Mouse (Mus musculus) urinary bladder, postnatal 10 days (tissue): ENCODE results near the gene Prg4.

Source experiments
- DNase-seq: peaks from one replicate; pipeline ENCODE4 v3.0.0; 2022; ENCODE audit warnings: low spot score

Prg4 gene

DNA sequence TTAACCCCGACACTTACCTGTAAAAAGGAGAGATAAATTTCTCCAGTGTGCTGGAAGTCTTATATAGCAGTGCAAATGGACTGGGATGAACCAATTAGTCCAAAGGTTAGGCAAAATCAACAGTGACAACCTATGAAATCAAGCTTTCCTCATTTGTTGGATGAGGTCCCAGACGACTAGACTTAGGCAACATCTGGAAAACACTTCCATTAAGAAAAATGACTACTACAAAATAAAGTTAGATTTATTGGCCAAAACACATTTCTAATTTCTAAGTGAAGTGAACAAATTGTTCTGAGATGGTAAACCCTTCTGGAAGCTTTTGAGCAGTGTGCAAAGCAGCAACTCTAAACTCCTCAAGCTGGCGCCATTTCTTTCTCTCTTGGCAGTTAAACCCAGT lies at the start of gene Prg4:
TSS of gene Prg4 (minus strand) at position 34 of the 400 bp plus-strand sequence.
- DNase-seq, result no peak

DNA sequence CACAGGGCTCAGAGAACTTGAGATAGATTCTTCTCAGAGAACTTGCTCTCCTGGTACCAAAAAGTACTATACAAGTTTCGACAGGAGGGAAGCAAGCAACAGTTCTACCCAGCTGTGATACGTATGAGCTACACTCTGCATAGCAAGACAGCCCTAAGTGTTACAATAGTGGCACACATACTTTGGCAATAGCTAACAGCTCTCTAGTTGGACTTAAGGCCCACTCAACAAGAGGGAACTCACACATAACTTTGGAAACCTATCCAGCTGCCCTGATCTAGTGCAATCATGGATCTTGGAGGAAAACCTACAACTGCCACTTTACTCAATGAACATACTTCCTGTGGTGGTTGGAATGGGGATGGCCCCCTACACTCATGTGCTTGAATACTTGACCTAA lies 47.1 kb upstream of the Prg4 start:
- no peak for DNase-seq

DNA sequence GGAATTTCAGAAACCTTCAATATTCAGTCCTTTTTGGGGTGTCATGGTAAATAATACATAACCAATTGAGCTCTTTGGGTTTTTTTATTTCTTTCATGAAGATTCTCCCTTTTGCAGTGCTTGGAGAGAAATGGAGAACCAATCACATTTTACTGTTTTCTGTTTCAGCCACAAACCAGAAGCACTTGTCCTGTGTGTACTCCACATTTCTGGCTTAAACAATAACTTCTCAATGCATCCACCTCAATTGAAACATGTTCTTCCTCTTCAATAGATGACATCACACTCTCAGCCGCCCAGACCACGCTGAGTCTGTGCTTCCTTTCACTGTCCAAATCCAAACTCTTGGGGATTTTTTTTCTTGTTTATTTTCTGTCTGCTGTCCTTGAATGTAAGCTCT lies 39.8 kb upstream of the Prg4 start:
- no peak for DNase-seq

DNA sequence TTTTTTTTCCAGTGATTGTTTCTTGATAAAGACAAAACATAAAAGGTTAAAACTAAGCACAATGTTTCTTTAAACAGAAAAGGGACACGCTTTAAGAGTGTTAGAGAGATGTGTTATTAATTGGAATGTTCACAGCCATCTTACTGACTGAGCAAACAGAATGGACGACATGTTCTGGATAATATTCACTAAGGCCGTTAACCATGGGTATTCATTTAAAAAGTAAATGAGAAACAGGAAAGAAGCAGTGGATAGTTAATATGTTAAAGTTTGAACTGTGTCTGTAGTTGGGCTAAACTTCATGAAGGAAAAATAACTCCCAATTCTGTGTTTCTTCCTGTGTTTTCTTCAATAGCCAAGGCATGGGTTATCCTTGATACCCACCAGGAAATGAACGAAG lies 37.4 kb upstream of the Prg4 start:
- no peak for DNase-seq

DNA sequence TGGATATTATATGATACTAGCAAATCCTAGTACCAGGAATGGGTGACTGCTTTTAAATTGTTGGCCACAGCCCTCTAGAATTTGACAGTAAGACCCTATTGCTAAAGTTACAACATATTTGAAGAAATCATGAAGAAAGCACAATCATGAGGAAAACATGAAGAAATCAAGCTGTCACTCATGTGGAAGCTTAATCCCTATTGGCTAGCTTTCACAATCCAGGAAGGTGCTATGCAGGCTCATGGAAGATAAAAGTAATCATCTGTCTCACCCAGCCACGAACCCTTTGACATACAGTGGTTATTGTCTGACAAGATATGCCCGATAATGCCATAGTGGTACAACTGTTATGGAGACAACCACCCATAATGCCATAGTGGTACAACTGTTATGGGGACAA lies 32.2 kb upstream of the Prg4 start:
- DNase-seq, result no peak

DNA sequence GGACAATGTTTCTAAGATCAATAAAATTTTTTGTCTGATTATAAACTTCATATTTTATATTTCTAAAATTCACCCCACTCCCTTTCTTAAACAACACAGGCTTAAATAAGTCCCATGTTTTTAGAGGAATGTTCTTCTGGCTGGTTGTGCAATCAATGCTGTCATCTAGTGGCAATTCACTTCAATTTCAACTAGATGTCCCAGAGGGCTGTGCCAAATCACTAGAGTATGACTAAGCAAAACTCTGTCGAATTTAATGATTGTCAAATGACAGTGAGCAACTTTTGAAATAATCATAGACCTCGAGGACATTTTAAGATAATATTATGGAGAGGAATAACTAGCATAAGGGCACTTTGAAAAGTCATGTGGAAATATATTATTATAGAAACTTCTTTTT lies 31.7 kb upstream of the Prg4 start:
- DNase-seq, result no peak

DNA sequence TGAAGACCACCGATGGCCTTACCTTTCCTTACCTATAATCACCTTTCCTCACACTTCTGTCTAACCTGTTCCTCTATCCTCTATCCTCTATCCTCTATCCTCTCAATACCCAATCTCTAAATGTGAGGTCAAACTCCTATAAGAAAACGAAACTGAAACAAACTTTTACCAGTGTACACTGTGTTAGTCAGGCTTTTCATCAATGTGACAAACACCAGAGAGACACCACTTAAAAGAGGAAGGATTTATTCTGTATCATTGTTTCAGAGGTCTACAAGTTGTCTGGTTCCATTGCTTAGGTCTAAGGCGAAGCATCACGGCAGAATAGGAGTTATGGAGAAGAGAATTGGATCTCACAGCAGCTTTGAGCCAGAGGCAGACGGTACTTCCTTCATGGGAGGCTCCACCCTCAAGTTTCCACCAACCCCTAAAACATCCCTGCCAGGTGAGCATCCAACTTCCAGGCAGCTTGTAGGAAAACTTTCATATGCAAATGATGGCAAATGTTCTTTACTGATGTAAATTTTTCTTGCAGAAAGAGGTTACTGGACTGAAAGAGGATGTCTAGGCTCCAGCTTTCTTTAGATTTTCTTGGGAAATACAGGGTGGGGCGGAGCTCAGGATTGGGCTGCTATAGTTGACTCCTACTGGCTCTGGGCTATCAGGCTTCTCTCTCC lies 30.8 kb upstream of the Prg4 start:
- DNase-seq, result no peak

DNA sequence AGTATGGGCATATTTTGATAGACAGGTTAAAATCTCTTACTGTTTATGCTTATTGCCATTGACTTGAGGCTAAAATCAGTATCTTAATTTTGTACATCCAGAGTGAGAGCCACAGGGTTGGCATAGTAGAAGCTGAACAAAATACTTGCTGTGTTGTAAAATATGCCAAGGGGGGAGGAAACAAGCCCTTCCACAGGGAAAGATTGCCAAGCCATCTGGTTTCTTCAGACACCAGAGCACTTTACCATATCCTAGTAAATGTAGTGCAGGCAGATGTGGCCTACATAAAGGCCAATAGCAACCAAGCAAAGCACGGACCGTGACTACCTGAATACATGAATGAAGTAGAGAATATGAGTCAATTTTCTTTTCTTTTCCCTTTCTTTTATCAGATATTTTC lies 23.2 kb upstream of the Prg4 start:
- no peak for DNase-seq

DNA sequence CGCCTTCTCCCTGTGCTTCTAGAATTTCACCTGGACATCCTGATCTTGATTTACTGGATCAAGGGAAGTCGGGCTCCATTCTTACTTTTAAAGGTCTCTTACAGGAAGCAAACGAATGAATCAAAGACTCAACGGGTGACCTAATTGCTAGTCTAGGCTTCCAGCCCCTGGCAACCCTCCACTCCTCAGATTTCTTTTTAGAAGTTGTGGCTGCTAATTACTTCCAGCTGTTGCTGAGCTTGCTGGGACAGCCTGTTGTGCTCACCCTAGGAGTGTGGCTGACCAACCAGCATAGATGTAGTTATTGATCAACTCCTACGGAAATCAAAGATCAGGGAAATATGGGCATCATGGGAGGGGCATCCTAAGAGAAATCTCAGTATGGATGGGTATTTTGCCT lies 14.7 kb upstream of the Prg4 start:
- no peak for DNase-seq

DNA sequence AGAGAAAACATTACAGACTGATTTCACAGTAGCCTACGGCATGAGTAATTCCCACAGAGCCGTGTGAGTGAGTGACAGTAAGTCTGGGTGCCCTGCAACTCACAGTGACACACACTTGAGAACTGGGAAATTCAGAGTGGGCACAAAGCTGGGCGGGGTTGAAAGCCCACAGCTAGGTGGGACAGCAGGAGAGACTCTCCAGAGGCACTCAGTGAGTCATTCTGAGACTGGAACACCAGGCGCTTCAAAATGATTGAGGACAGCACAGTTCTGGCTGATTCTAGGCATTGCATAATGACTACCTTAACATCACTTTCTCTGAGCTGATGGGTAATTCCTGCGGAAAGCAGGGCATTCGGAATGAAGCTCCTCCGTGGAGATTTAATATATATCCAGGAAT lies 6.6 kb upstream of the Prg4 start:
- DNase-seq, result no peak

DNA sequence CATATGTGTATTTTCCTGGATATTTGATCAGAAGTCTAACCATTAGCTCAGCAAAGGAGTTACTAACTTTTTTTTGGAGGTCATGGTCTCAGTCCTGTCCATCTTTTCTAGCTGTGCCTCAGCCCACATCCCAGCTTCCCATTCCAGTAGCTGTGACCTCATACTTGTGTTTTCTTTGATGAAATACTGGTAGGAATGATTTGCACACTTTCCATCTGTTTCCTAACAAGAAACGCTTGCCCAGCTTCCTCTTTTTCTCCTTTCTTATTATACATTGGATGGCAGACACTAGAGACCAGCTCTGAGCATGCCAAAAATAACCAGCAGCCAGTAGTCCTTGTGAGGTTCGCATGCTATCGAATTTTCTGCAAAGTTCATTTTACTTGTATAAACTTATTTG lies 4.0 kb upstream of the Prg4 start:
- DNase-seq, result no peak

DNA sequence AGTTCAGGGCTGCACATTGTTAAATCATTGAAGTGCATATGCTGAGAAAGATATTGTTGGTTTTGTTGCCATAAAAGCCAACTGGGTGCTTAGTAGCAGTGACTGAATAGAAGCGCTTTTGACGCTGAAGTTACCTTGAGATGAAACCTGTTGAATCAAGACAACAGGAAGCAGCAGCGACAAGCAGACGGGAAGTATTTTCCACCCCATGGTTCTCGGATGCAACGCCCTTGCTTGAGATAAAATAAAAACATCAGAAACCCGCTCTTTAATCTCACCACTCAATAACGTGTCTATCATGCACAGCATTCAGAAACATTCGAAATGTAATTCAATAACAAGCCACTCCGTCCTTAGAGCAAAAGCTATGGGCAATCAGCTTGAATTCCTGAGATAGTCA lies 601 bp downstream of the Prg4 start:
- no peak for DNase-seq

DNA sequence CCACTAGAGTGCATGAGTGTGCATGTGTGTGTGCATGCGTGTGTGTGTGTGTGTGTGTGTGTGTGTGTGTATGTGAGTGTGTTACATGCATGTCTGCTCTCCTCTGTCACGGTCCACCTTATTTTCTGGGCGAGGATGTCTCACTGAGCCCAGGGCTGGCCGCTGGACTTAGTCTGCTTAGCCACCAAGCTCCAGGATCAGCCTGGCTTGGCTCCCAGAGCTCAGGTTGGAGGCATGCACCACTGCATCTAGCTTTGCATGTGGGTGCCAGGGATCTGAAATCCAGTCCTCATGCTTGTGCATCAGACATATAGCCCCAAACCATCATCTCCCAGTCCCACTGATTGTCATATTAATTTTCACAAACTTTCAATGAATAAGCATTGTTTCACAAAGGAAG lies 2.3 kb downstream of the Prg4 start:
- no peak for DNase-seq

DNA sequence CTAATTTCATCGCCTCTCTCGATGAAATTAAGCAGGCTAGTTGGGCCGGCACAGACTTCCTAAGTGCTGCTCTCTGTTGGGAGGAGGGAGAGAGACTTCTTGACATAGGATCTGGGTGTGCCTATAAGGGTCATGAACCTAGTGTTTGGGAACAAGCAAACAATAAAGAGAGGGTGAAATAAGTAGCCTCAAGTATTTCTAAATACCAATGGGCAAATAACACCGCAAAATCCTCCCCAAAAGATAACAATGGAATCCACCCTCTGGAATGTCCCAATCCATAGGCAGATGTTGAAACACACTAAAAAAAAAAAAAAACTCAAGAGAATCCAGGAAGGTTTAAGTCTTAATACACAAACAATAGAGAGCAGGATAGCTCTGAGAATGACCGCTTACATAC lies 2.9 kb downstream of the Prg4 start:
- DNase-seq, result no peak

DNA sequence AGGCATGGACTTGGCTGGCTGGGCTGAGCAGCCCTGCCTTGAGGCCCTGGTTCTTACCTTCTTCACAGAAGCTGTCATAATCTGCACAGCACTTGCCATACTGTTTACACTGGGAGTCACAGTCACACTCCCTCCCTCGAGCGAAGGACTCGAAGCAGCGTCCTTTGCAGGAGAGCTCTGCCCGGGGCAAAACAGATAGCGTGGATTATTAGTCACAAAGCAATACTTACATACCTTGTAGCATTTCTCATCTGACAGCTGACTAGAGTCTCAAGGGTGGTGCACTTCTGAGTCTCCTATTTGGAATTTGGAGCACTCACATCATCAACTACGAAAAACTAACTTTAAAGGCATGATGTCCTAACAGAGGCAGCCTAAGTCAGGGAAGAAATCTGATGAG lies 5.4 kb downstream of the Prg4 start:
- DNase-seq, result no peak

DNA sequence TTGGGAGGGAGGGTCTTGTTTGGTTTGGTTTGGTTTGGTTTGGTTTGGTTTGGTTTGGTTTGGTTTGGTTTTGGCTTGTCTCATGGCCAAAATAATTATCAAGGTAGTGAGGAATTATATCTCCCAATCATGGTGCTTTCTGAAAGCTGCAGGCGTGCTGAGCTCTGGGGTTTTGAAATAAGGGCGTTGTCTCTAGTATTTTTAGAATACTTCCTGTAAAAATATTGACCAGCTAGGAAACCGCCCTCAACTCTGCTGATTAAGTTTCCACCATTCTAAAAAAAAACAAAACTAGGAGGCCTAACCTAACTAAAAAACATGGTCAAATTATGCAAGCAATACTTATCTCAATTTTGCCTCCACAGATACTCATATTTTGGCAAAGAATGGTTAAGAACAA lies 6.4 kb downstream of the Prg4 start:
- no peak for DNase-seq

DNA sequence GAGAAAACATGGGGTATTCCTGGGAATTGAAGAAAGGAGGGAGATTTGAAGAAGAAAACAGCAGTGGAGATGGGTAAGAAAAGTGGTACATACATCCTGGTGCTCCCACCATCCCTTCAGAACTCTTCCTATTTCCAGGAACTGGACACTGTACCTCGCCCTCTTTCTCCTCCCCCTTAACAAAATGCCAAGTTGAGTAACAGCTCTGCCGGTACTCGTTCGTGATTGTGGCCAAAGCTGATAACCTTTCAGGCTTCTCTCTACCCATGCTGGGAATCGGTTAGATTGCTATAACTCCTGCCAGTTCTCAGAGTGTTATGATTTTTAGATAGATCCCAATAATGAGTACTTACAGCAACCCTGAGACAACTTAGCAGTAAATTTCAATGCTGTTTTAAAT lies 7.0 kb downstream of the Prg4 start:
- DNase-seq, result no peak

DNA sequence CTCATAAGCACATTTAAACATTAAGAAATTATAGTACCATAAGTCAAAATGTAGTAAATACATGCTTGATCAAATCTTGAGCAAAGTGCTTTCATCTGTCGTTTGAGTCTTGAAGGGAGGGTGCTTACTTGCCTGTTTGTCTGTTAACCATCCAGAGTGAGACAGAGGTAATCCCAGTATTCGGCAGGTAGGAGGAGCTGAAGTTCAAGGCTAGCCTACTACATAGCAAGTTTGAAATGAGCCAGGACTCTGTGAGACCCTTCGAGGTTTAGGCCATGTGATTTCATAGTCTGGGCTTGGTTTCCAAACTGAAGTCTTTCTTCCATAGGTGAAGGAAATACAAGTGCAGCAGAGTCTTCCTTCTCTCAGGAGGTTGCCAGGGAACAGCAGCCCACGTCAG lies 24.2 kb downstream of the Prg4 start:
- DNase-seq, result no peak

DNA sequence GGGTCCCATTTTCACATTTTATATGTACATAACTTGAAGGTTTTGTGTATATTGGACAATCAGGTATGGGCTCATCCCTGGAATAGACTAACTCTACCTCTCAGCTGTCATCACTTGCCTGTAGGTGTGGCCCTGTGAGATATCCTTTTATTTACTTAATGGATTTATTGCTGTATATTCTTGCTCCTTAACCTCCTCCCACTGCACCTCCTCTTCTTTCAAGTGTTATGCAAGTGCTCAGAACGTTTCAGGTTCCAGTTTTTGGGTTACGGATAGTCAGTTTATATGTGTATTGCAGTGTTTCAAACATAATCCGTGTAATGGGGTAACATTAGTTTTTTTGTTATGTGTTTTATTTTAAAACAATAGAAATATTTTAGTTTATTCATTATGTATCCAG lies 27.3 kb downstream of the Prg4 start:
- no peak for DNase-seq

DNA sequence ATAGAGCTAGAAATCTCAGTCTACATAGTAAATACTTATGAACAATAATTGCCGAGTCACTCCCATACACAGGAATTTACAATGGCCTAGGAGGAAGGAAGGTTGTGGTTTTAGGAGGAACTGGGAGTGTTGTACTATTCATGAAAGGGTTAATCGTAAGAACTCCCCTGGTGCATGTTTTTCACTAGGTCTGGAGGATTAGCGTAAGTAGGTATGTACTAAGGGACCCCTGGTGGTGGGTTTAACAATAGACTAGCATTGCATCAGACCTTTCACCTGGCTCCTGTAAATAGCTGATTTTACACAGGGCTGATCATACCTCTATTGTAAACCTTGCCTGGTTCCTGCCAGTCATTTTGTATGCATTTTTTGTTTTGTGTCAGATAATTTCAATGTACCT lies 39.7 kb downstream of the Prg4 start:
- DNase-seq, result no peak

DNA sequence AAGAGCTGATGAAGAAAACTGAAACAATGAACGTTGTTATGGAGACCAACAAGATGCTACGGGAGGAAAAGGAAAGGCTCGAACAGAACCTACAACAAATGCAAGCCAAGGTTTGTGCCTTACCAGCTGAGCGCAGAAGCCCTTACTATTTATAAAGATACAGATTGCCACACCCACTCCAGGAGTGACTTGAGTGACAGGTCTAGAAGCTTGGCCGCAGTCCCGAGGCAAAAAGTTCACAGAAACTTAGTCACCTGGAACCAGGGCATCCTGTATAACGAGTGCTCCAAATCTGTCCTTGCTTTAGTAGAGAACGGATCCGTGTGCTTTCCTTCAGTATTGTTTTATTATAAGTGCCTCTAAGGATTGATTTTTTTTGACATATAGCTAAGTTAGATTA lies 40.3 kb downstream of the Prg4 start:
- no peak for DNase-seq

DNA sequence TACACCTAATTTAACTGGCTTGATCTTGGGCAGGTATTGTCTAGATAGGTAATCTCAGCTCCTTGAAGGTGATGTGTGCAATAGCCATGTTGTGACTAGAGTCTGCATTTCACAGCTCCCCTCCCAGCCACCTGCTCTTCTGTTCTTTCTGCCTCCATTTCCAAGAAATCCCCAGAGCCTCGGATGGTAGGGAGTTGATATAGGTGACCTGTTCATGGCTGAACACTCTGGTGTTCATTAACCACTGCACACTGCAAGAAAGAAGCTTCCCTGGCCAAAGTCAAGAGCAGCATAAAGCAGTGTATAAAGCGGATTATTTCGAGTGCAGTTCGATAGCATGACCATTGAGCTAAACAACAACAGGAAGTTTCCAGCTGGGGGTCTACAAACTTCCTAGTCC lies 47.5 kb downstream of the Prg4 start:
- DNase-seq, result no peak

DNA sequence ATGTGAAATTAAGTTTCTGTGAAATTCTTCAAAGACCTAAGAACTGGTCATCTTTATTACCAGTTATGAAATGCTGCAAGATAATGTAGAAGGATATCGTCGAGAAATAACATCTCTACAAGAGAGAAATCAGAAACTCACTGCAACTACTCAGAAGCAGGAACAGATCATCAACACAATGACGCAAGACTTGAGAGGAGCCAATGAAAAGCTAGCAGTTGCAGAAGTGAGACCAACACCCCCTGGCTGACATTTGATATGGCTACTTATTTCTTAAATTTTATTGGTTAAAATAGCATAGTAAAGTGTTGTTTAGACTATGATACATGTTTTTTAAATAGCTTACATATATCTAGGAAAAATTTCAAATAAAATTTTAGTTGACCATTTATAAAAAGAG lies 50.0 kb downstream of the Prg4 start:
- DNase-seq, result no peak

DNA sequence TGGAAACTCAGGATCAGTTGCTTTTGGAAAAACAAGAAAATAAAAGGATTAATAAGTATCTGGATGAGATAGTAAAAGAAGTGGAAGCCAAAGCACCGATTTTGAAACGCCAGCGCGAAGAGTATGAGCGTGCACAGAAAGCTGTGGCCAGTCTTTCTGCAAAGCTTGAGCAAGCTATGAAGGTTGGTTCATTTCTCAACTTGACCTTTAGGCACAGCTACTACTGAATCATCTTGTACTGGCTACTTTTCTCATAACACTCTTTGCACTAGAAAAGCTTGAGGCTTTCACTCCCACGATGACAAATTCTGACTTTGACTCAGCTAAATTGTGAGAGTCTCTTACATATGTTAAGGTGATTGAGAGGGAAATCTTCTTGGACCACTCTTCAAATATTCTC lies 56.0 kb downstream of the Prg4 start:
- no peak for DNase-seq

DNA sequence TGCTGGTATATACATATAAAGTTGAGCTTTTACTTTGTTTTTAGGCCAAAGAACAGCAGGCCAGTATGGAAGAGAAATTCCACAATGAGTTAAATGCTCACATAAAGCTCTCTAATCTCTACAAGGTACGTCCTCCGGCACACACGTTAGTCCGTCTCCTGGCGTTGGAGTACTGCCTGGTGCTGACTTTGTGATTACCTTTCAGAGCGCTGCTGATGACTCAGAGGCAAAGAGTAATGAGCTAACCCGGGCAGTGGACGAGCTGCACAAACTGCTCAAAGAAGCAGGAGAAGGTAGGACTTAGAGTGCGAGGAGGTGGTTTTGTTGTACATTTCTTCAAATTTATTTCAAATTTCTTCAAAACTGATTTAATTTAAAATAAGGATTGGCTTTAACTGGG lies 58.7 kb downstream of the Prg4 start:
- no peak for DNase-seq
